Mouse (Mus musculus) megakaryocyte, embryonic 14.5 days (primary cell): ENCODE data around the gene Cers6. TPM values are rescaled to one million over a fixed set of nuclear protein-coding genes. Genes with fewer than 3 reads are reported as not detected.
A peak's percentile ranks its signal among the peaks of the same experiment; 100 is the strongest.

Experiments
- H3K27me3 ChIP-seq: replicated peaks from 2 replicates; pipeline ENCODE3; 2012; ENCODE audit warnings: inconsistent platforms
- H3K36me3 ChIP-seq: replicated peaks from 2 replicates; pipeline ENCODE3; 2012; ENCODE audit warnings: low read length, inconsistent platforms, mixed read lengths
- H3K4me1 ChIP-seq: 2 replicates; pipeline ENCODE4 v1.6.1; 2012; ENCODE audit warnings: inconsistent platforms
- H3K4me3 ChIP-seq: replicated peaks from 2 replicates; pipeline ENCODE3; 2012; ENCODE audit warnings: moderate library complexity, mild to moderate bottlenecking, inconsistent platforms
- H3K9me3 ChIP-seq: 2 replicates; pipeline ENCODE4 v1.6.1; 2012; ENCODE audit warnings: inconsistent platforms
- FLI1 ChIP-seq: IDR thresholded peaks from 2 replicates; pipeline ENCODE4 v1.6.1; 2012; ENCODE audit warnings: low read length, inconsistent platforms, mixed read lengths
- GATA1 ChIP-seq: IDR thresholded peaks from 3 replicates; pipeline ENCODE4 v1.6.1; 2012; ENCODE audit warnings: mixed read lengths, low read length, inconsistent platforms, borderline replicate concordance
- polyA plus RNA-seq: library from polyadenylated mRNA; stranded (reverse); fragments of >175 nt; gene quantifications from 2 replicates; pipeline ENCODE4 v1.2.3, GENCODE M21; 2012; ENCODE audit warnings: low replicate concordance; ENCODE audit not compliant: insufficient read depth

Cers6 gene
- polyA plus RNA-seq, 1 experiment = 3.2 TPM

- H3K27me3 ChIP-seq = no peaks in the 10 kb centered on the region
- no peak overlapping the region for H3K4me3 ChIP-seq
- TF ChIP-seq GATA1 (no peak), FLI1 (no peak)
- peaks cover 3% of the 10 kb centered on the region; the same call in 1 of the 2 replicates for H3K9me3 ChIP-seq
- H3K36me3 ChIP-seq = peaks cover 59% of the 10 kb centered on the region
- peaks cover 11% of the 10 kb centered on the region for H3K4me1 ChIP-seq
These were observed 94.9 kb downstream of the Cers6 start for GRCm38 (mm10) chr2:68956146-68956545.

- no peak for TF ChIP-seq FLI1
- TF ChIP-seq GATA1 = no peak
- peaks cover 11% of the 10 kb centered on the region for H3K4me1 ChIP-seq
- H3K9me3 ChIP-seq = no peaks in the 10 kb centered on the region
- H3K4me3 ChIP-seq = no peak overlapping the region
- peaks cover 59% of the 10 kb centered on the region for H3K36me3 ChIP-seq
- no peaks in the 10 kb centered on the region for H3K27me3 ChIP-seq
These were observed 96.6 kb downstream of the Cers6 start for GRCm38 (mm10) chr2:68957831-68958230.

- peaks cover 63% of the 10 kb centered on the region for H3K36me3 ChIP-seq
- peaks cover 19% of the 10 kb centered on the region for H3K4me1 ChIP-seq
- no peaks in the 10 kb centered on the region for H3K9me3 ChIP-seq
- no peak overlapping the region for H3K4me3 ChIP-seq
- TF ChIP-seq GATA1 = no peak
- TF ChIP-seq FLI1 = no peak
- no peaks in the 10 kb centered on the region for H3K27me3 ChIP-seq
These were observed 98.3 kb downstream of the Cers6 start for GRCm38 (mm10) chr2:68959573-68959972.

- H3K9me3 ChIP-seq = no peaks in the 10 kb centered on the region
- peaks cover 65% of the 10 kb centered on the region for H3K36me3 ChIP-seq
- no peak overlapping the region for H3K4me3 ChIP-seq
- no peaks in the 10 kb centered on the region for H3K27me3 ChIP-seq
- TF ChIP-seq GATA1 (no peak), FLI1 (no peak)
- H3K4me1 ChIP-seq = peaks cover 21% of the 10 kb centered on the region
These were observed 98.8 kb downstream of the Cers6 start for GRCm38 (mm10) chr2:68960060-68960459.

GRCm38 (mm10) chr2:68960620-68961019, 99.4 kb downstream of the Cers6 start:
- H3K4me3 ChIP-seq = no peak overlapping the region
- H3K36me3 ChIP-seq = peaks cover 64% of the 10 kb centered on the region
- H3K27me3 ChIP-seq = no peaks in the 10 kb centered on the region
- no peaks in the 10 kb centered on the region for H3K9me3 ChIP-seq
- TF ChIP-seq GATA1 (no peak), FLI1 (no peak)
- peaks cover 24% of the 10 kb centered on the region for H3K4me1 ChIP-seq

- TF ChIP-seq FLI1 (no peak), GATA1 (no peak)
- H3K9me3 ChIP-seq = peaks cover 9% of the 10 kb centered on the region
- peaks cover 51% of the 10 kb centered on the region for H3K36me3 ChIP-seq
- no peaks in the 10 kb centered on the region for H3K27me3 ChIP-seq
- no peak overlapping the region for H3K4me3 ChIP-seq
- peaks cover 20% of the 10 kb centered on the region for H3K4me1 ChIP-seq
These were observed 105.1 kb downstream of the Cers6 start for GRCm38 (mm10) chr2:68966360-68966759.

- Histone ChIP-seq H3K4me1 (peaks cover 29% of the 10 kb centered on the region), H3K9me3 (peaks cover 9% of the 10 kb centered on the region), H3K4me3 (no peak overlapping the region), H3K36me3 (peaks cover 46% of the 10 kb centered on the region), H3K27me3 (no peaks in the 10 kb centered on the region)
- TF ChIP-seq FLI1 = no peak
- no peak for TF ChIP-seq GATA1
These were observed 106.8 kb downstream of the Cers6 start for GRCm38 (mm10) chr2:68968028-68968427.

DNA sequence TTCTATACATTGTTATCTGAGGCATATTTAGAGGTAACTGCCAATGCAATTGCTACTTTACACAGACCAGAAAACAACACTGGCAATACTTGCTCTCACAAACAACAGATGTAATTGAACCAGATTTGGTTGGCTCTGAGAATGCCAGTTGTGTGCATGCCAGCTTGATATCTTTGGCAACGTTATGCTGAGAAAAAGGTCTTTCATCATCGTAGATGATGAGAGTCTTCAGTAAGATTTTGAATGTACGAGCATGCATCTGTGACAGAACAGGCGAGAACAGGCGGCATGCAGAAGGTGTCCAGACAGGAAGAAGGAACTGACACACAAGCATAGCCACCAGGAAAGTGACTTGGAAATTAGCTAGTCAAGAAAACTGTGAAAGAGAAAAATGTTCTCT, 110.6 kb downstream of the Cers6 start:
- TF ChIP-seq GATA1 (no peak), FLI1 (no peak)
- peaks cover 34% of the 10 kb centered on the region for H3K36me3 ChIP-seq
- H3K4me3 ChIP-seq = no peak overlapping the region
- peaks cover 9% of the 10 kb centered on the region for H3K9me3 ChIP-seq
- H3K4me1 ChIP-seq = peaks cover 44% of the 10 kb centered on the region
- no peaks in the 10 kb centered on the region for H3K27me3 ChIP-seq

- H3K4me3 ChIP-seq = peak overlapping the region; percentile 12
- TF ChIP-seq GATA1 (no peak), FLI1 (no peak)
- peaks cover 32% of the 10 kb centered on the region for H3K36me3 ChIP-seq
- H3K27me3 ChIP-seq = no peaks in the 10 kb centered on the region
- H3K9me3 ChIP-seq = peaks cover 9% of the 10 kb centered on the region
- peaks cover 59% of the 10 kb centered on the region for H3K4me1 ChIP-seq
These were observed 112.5 kb downstream of the Cers6 start for GRCm38 (mm10) chr2:68973753-68974152.

GRCm38 (mm10) chr2:68975286-68975685, 114.0 kb downstream of the Cers6 start:
- no peak for TF ChIP-seq FLI1
- no peak for TF ChIP-seq GATA1
- Histone ChIP-seq H3K27me3 (no peaks in the 10 kb centered on the region), H3K4me1 (peaks cover 72% of the 10 kb centered on the region), H3K36me3 (peaks cover 21% of the 10 kb centered on the region), H3K9me3 (peaks cover 3% of the 10 kb centered on the region), H3K4me3 (peak overlapping the region; percentile 44)

DNA sequence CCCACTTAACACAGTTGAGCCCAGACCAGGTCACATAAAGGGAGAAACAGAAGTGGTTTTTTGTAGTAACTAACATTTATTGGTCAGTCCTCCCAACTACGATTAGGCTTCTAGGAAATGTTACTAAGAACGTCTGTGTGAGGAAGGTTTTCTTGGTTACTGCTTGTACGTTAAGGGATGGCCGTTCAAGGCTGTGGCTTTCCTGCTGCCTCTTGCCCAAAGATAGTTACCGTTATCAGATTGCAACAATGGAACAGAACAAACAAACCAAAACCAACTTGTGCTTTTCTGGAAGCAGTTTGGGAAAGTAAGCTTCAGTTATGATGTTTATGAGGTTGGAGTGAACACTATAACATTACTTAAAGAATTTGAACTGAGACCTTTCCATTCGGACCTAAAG, 114.5 kb downstream of the Cers6 start:
- Histone ChIP-seq H3K36me3 (peaks cover 16% of the 10 kb centered on the region), H3K4me3 (peak overlapping the region; percentile 83), H3K4me1 (peaks cover 72% of the 10 kb centered on the region), H3K27me3 (no peaks in the 10 kb centered on the region), H3K9me3 (no peaks in the 10 kb centered on the region)
- TF ChIP-seq GATA1 = peak; percentile 55; the same call in 1 of the 3 replicates
- no peak for TF ChIP-seq FLI1
